Mouse (Mus musculus): Measurements from ENCODE around the gene Slc51a.

DNA sequence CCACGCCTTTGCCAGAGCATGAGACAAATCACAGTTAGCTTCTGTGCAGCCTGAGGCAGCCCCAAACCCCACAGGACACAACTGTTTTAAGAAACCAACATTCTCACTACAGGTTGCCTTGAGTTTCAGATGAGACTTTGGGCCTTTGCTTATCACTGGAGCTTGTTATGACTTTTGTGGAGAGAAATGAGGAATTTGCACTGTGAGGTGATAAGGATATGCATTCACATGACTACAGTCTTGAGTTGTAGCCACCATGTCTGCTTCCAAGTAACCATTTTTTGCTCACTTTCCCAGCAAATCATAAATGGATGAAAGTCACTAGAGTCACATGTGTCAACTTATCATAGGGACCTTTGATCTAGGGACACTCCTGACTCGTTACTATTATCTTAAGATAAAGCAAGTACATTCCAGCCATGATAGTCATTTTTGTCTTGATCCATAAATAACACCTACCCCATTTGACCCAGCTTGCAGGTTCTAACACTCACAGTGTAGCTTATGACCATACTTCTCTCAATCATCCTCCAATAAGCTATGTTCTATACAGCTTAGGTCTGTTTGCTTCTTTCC is 41.0 kb downstream of the Slc51a start:
- TF ChIP-seq CTCF (IDR thresholded peaks at IDR 0.05; ENCODE audit: low read depth): no peak
- no peak for TF ChIP-seq EP300 (optimal IDR thresholded peaks at IDR 0.05)
